Mouse (Mus musculus) liver, adult 2 months (tissue): ENCODE data around the gene Gtpbp3.
A peak's percentile ranks its signal among the peaks of the same experiment; 100 is the strongest.

Source experiments
- CTCF ChIP-seq: fragments of 200-500 bp; IDR thresholded peaks from 2 replicates; pipeline ENCODE4 v1.5.1; 2011; ENCODE audit warnings: low read depth, low read length, control low read depth
- POLR2A ChIP-seq: fragments of 200-500 bp; IDR thresholded peaks from 2 replicates; pipeline ENCODE4 v1.6.1; 2011; ENCODE audit warnings: low read length, control low read depth; ENCODE audit not compliant: insufficient read depth; ENCODE audit errors: extremely low read depth

DNA sequence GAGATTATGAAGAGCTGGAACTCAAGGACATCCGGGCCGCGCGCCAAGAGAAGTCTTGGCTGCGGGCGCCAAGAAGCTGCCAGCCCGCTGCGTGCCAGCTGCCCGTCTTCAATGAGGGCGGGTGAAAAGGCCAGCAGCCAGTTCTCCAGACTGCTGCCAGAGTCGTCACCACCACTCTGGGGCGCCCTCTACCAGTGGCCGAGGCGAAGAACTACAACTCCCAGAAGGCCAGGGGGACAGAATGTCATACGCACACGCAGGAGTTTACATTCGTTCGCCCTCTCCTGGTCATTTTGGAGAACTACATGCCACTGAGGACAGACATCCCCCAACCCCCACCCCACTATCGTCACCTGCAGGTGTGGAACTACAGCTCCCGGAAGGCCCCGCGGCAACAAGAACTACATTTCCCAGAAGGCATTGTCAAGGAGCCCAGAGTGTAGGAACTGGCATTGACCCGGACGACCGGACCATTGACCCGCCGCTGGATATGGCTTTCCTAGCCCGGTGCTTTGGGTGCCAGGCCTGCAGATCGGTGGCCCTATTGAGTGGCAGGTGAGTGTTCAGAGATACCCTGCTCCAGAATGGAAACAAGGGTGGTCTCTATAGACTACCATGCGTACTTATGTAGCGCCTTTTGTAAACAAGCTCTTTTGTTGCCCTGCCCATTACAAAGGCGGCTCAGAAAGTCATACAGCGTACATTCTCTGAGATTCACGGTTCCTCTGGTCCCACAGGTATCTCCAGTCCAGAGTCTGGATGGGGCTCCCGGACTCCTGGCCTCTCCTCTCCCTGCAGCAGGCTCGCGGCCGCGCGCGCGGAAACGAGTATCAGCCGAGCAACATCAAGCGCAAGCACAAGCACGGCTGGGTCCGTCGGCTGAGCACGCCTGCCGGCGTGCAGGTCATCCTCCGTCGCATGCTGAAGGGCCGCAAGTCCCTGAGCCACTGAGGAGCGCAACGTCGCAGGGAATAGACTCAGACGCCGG is 23.1 kb upstream of the Gtpbp3 start, which contains the start of gene Mrpl34:
- peak; percentile 78 for TF ChIP-seq CTCF
- peak; percentile 77 for TF ChIP-seq POLR2A
